Mouse (Mus musculus) adrenal gland, postnatal 36 days (tissue): ENCODE measurements around the gene Lpp. TPM values are rescaled to one million over a fixed set of nuclear protein-coding genes. Genes with fewer than 3 reads are reported as not detected.

ENCODE experiments used
- DNase-seq, 2 experiments: peaks; one replicate each; pipeline ENCODE4 v3.0.0; 2021; ENCODE audit warnings: mixed read lengths in 1 of 2
- total RNA-seq, 2 experiments: library from RNA; stranded (reverse); gene quantifications; 2 replicates each; pipeline ENCODE4 v1.2.3; 2021

The Lpp gene
- total RNA-seq, 2 experiments from 2014 or later, result 70.3 to 80.3 TPM

DNA sequence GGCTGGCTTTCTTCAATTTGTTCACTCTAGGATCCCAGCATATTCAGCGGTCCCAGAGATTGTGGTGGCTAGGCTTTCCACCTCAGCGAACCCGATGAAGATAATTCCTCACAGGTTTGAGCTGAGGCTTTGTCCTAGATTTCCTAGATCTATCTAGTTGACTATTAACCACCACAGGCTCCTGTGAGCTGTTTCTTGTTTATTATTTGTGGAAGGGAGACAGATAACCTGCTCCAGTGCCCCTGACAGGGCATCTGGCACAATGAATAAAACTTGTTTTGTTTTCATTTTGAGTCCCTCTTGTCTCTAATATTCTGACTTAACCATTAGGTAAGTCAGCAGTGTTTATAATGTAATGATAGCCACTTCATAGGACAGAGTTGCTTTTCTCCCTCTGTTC, 5.6 kb downstream of the Lpp start:
- DNase-seq, result no peak

DNA sequence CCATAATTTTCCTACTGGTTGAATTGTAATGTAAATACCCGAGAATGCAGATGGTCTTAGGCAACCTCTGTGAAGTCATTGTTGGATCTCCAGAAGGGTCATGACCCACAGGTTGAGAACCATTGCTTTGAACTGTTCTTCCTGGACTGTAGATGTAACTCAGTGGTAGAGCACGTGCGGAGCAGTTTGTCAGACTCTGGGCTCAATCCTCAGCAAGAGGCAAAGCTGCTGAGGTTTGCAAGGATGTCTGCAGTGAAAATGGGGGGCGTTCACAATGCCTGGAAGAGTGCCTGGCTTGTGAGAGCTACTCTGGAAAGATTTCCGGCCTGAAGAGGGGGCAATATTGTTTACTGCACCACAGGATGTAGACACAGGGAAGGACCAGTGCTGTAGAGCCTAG, 6.2 kb downstream of the Lpp start:
- DNase-seq, result peak in 1 of 2 experiments; percentile 28

DNA sequence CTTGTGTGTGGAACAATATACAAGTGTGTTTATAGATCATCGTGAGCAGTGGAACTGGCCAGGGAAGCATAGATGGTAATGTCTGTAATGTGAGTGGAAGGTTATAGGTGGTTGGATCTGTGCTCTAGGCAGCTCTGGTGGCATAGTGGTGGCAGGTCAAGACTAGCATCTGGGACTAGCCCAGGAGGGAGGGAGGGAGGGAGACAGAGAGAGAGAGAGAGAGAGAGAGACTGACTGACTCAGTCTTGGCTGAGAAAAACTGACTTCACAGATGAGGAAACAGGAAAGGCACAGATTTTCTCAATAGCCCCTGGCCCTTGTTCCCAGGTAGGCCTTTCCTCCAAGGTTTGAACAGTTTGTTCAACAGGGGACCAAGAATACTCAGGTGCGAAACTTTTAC, 7.5 kb downstream of the Lpp start:
- no peak for DNase-seq

DNA sequence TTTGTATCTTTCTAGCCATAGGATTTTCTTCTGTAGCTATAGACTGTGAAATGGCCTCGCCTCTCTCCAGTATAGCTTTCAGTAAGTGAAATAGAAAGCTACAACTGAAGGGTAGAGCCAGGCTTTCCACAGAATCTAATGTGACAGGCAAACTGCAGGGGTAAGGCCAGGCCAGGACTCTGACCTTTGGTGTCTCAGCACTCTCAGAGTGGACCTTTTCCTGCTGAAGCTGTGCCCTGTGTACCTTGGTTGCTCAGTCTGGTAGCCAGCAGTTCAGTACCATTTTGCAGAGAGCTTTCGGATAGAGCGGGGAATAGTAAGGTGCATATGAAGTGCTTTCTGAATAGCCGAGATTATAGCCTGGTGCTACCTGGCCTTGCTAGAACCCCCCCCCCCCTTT, 9.5 kb downstream of the Lpp start:
- no peak for DNase-seq

DNA sequence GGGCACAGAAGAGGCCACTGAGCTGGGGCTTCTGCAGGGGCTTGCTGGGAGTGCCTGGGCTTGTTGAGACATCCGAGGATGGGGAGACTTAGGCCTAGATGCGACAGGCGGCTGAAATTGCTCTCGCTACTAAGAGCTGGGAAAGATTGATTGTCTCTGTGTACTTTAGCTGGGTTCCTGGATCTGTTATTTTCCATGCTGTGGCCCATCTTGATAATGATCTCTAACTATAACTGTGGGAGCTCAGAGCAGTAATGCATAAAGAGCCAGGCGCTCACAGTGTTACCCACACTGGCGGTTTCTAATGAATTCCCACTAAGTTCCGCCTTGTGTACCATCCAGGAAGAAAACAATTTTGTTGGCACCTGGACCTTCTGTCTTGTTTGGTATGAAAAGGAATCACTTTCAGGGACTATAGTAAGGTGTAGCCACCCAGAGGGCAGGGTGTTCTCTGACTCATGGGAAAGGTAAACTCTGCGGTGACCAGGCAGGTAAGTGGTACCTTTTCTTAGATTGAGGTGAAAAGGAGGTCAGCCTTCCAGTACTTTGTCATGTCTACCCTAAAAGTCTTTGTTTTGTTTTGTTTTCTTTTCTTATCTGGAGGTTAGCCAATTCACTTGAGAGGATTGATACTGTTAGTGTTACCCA, 10.6 kb downstream of the Lpp start:
- DNase-seq, result no peak

DNA sequence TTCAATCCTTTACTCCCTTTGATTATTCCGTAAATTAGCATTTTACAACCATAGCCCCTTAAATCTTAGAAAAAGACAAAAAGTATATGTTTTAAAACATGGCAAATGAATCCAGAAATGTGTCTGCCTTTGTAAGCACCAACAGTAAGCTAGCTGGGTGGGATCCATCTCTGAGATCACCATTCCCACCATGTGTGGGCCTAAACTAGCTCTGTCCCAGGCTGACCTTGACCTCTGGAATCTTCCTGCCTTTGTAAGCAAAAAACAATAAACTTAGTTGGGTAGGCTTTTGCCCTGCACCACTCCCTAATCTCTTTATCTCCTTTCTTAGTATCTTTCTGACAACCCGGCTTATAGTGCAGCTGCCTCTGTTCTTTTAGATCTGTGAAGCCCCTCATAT, 13.2 kb downstream of the Lpp start:
- no peak for DNase-seq

DNA sequence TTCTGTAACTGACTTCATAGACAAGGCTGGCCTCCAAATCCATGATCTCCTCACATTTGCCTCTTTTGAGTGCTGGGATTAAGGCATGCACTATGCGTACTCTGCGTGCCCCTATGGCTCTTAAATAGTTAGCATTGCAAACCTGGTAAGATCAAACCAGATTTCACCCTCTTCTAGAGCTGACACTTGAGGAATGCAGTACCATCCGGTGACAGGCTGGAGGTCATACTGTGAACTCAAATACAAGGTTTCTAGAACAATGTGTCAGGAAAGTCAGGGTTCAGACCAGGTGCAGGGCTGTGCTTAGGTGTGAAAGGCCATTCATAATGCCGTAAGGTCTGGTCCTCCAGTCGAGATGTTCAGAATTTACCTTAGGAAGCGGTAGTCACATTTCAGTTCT, 18.0 kb downstream of the Lpp start:
- no peak for DNase-seq

DNA sequence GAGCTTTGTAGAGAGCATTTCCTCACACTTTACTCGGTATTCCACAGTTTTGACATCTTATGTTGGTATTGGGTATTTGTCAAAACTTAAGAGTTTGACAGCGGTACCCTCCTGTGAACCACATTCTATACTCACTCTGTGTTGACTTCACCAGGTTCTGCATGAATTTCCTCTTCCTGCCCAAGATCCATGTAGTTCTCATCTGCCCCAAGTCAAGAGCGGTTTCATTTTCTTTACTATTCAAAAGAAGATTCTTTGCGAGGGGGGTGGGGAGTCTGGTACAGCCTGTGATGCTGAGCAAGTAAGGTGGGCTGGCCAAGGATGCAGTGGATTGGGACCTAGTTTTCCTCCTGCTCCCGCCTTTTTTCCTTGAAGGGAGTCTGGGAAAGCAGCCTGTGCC, 18.9 kb downstream of the Lpp start:
- DNase-seq, result no peak

DNA sequence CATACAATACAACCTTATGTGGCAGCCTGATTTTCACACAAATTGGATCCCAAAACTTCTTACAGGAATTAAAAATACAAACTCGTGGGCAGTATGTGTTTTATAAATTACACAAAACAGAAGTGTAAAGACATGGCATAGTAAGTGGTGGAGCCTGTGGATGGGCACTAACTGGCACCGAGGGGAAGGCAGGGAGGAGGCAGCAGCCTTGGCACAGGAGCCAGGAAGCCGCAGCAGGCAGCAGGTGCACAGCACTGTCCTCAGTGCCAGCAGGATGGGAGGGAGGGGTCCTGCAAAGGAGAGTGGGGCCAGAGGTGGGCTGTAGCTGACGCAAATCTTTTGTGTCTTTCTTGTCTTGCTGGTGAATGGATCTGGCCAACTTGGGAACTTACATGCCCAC, 19.8 kb downstream of the Lpp start:
- DNase-seq, result no peak

DNA sequence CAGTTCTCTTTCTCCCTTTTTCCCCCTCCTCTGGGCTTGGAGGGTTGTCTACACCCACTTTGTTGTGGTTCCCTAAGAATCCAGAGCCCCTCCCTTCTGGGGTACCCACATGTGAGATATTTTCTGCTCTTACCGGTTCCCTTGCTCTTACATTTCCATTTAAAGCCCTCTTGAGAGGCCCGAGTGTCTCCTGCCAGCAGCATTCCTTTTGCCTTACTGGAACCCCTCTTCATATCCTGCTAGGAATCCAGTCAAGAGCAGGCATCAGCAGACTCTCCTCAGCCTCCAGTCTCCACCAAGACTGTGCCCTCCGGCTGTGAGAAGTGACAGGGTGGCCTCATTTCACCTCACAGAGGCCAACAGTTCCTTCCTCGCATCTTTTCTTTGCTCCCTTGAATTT, 24.7 kb downstream of the Lpp start:
- no peak for DNase-seq

DNA sequence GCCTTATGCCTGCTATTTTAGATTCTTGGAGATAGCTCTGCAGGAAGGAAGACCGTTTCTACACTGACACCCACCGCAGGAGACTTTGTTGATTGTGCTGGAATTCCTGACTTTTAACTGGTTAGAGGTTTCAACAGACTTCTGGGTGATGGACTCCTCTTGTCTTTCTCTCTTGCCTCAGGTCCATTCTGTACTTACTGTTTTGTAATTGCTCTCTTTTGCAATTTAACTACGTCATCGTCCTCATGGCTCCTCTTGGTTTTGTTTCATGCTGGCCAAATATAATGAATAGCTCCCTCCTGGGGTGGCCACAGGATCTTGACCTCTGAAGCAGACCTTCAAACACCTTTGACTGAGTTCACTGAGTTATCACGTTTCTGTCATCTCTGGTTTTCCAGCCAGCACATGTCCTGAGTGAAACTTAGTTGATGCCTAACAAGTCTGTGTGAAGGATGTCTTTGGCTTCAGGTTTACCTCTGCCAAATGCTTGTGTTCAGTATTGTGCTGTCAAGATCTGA, 27.4 kb downstream of the Lpp start:
- DNase-seq, result no peak

DNA sequence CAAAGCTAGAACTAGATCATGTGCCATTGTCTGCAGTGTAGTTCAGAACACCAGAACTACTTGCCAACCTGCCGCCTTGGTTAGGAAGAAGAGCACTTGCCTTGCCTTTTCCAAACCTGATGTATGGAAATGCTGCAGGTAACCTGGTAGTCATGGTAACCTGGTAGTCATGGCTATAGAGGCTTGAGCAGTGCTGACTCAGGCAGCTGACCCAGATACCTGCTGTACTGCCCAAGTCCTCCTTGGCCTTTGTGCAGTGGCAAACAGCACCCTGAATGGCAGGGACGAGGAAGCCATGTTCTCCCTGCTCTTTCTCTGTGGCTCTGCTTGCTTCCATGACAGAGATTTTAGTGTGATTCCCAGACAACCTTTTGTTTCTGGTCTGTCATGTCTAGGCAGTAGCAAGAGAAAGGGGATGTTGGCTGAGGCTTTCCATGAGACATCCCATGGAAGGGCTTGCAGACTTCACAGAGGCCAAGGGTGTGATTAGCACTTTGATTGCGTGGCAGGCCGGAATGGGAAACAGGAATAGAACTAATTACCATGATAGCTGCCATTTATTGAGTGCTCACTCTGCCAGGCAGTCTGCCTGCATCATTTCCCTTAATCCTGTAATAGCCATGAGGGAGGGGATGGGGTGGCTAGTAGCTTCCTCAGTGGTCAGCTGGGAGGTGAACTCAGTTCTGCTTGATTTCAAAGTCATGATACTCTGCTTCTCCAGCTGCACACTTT, 28.5 kb downstream of the Lpp start:
- no peak for DNase-seq

DNA sequence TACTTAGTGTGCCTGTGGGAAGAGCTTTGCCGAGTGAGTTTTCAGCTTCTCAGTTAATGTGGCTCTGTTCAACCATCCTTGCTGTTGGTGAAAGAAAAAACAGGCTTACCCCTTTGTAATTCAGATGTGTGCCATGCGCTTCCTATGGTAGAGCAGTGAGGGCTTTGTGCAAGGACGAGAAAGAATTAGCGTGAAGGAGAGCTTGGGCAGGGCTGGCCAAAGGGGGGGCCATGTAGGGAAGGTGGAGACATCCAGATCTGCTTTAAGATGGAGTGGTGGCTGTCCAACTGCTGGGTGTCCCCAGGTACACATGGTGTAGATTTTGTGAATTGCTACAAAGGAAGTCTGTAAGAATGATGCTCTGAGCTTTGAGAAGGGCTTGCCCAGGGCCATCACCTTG, 29.9 kb downstream of the Lpp start:
- no peak for DNase-seq

DNA sequence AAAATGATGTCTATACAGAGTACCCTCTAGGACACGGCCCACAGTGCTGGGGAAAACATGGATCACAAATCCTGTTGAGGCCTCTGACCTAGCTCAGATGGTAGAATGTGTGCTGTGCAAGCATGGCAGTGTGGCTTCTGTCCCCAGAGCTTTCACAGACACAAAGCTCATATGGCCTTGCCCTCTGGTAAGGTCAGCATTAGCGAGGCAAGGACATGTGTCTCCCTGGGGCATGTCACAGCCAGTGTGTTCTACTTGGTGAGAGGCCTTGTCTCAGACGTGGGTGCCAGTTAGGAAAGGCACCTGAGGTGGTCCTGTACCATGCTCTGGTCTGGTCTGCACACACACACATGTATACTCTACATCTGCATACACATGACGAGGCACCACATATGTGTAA, 30.4 kb downstream of the Lpp start:
- peak in 1 of 2 experiments; percentile 55 for DNase-seq

DNA sequence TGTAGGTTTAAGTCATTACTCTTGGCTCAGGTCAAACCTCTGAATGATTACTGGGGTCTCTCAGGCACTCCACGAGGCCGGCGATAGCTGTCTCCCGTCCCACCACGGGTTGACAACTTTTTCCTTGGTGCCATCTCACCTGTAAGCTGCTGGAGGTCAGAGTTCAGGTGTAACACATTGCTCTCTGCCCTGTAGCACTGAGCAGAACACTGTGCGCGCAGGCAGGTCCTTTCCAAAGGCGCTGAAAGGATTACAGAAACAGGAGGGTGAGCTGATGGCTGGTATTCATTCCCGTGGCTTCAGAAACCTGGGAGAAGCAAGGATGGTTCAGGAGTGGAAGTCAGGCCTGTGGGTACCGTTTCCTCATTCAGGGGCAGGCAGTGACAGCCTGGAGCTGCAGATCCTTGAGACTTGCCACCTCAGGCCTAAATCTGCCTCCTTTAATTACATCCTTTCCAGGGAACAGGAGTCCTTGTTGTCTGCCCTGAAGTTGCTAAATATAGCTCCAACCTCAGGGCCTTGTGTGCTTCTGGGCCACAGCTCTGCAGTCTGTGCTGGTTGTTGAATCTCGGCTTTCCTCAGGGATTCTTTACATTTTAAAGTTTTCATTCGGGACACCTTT, 31.2 kb downstream of the Lpp start:
- DNase-seq, result no peak

DNA sequence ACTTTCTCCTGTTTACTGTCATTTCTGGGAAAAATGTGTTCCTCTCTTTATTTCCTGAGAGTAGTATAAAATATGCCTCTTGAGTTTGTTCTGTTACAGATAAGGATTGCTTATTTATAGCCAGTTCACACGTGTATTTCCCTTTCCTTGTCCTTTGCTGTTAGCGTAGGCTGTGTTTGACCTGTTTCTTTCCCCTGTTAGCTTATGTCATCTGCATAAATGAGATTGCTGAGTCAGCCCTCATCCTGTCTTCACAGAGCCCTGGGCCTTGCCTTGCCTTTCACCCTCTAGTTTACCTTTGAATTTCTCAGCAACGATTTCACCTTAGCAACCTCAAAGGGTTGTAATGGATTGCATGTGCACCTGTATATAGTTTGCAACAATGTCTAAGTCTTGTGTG, 32.5 kb downstream of the Lpp start:
- DNase-seq, result no peak

DNA sequence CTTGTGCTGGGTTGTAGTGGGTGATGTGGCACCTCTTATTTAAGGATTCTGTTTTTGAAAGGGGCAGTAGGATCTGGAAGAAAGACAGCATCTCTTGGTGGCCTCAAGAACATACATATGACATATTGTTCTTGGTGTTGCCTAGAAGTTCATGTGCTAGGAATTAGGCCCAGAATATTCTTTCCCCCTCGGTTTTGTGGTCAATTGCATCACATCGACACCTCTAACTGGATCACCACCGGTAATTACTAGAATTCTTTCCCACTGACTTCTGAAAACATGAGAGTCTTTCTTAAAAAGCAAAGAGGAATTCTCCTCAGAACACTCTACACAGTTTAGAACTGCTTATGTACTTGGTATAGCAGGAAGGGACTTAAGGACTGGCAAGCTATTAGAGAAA, 34.3 kb downstream of the Lpp start:
- no peak for DNase-seq

DNA sequence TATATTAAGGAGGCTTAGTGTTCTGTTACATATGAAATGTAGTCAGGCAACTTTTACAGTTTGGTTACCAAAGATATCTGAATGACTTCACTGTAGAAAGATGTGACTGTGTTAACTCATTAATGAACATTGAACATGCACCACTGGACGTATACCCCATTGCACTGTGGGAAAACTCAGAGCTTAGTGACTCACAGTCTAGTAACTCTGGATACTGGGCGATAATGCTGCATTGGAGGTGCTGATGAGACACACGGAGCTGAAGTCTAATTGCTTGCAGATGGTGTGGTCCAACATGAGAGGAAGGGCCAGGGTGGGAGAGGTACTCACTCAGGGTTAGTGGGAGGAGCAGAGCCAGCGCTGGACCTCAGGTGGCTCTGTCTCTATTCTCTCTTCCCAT, 34.7 kb downstream of the Lpp start:
- no peak for DNase-seq

DNA sequence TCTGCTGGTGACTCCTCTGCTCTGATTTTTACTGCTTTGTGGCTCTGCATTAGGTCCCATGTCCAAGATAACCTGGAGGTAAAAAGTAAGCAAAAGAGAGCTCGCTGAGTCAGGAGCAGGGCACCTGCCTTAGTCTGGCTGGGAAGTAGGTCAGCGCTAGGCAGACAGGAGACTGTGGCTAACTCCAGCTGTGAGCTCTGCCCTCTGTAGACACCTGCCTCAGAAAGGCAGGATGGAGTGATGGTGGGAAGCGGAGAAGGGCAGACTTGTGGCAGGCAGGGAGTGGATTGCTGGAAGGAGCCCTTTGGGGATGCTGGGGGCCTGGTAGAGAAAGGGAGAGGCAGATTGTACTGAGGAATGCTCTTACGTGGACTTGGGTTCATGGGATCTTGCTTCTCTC, 35.4 kb downstream of the Lpp start:
- no peak for DNase-seq

DNA sequence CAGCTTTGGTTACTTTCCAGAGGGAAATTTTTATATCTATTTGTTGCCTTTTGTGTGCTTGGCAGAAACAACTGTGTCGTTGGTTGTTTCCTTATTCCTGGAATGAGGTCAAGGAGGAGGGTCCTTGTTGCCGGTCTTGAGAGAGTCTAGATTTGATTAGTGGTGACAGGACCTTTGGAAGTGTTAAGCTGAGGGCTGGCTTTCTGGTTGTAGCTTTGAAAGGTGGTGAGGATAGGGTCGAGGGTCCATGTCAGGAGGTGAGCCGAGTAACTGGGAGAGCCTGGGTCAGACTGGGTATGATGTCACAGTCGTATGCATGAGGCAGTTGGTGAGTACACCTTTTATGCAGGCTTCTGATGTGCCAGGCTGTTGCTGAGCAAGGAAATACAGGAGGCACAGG, 36.4 kb downstream of the Lpp start:
- no peak for DNase-seq

DNA sequence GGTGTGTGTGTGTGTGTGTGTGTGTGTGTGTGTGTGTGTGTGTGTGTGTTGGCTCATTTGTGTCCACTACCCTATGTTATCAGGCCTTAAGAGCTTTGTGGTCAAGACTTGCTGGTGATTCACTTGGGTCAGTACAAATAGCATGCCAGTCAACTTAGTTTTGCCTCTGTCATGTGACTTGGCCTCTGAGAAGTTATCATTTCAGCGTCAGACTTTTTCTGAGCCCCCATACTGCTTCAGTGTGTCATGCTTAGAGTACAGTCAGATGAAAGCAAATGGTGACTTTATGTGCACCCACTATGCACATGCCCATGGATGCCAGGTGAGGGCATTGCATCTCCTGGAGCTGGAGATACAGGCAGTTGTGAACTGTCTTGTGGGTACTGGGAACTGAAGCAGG, 38.5 kb downstream of the Lpp start:
- no peak for DNase-seq

DNA sequence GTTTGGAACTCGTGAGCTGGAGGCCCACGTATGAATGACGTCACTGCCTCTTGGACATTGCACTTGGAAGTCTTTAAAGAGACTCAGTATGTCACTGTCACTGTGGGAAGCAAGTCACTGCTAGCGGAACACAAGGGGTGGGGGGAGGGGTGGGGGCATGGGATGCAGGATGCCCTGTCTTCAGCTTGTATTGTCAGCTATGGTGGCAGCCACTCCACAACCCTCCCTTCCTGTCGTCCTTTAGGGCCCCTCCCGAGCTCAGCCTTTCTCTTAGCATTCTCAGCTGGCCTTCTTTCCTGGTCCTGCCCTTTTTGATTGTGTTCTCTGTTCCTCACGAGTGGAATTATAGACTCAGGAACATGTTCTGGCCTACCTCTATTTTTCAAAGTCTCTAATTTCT, 40.3 kb downstream of the Lpp start:
- DNase-seq, result peak in 1 of 2 experiments; percentile 21

DNA sequence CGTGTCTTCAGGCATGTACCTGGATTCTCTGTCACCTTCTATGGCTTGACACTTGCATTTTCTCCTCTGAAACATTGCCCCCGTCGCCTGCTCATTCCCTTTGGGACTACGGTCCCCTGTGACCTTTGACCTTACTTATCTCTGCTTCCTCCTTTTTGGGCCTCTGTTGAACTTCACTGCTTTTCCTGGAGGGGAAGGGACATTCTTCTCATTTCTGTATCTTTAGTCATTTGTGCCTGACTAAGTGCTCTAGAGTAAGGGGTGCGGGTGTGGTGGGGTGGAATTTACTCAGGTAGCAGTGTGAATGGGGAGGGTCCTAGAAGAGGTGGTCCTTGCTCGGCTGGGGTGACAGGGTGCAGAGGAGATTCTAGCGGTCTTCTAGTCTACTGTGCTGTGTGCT, 40.7 kb downstream of the Lpp start:
- no peak for DNase-seq
